Mouse (Mus musculus) MEL (cell line): ENCODE results near the gene Map4. TPM values are rescaled to one million over a fixed set of nuclear protein-coding genes. Genes with fewer than 3 reads are reported as not detected.

ENCODE experiments used
- DNase-seq: peaks from one replicate; pipeline ENCODE4 v3.0.0; 2011; ENCODE audit warnings: low read depth, low spot score
- H3K27ac ChIP-seq: 2 replicates; pipeline ENCODE4 v1.5.1; 2012; ENCODE audit warnings: low read depth, mild to moderate bottlenecking, control low read depth, low read length, moderate library complexity; ENCODE audit not compliant: control insufficient read depth
- H3K27me3 ChIP-seq, 2 experiments: fragments of 150-350 bp in 1 of 2; sonication (generic) in 1 of 2; 2 replicates each; pipeline ENCODE4 v1.6.1; 2012; ENCODE audit warnings: low read length in 2 of 2, mild to moderate bottlenecking in 2 of 2, improper control_type of control experiment in 1 of 2, moderate library complexity in 1 of 2; ENCODE audit not compliant: insufficient read depth in 2 of 2, control insufficient read depth in 1 of 2
- H3K36me3 ChIP-seq, 2 experiments: 2 replicates each; pipeline ENCODE4 v1.6.1; 2012 to 2014; ENCODE audit warnings: low read length in 2 of 2, improper control_type of control experiment in 1 of 2, inconsistent platforms in 1 of 2, mild to moderate bottlenecking in 1 of 2; ENCODE audit not compliant: insufficient read depth in 2 of 2, control insufficient read depth in 1 of 2
- H3K4me1 ChIP-seq, 2 experiments: fragments of 150-350 bp in 1 of 2; sonication (generic) in 1 of 2; 2 replicates each; pipeline ENCODE4 v1.6.1; 2012; ENCODE audit warnings: low read length in 2 of 2, improper control_type of control experiment in 1 of 2, mild to moderate bottlenecking in 1 of 2; ENCODE audit not compliant: insufficient read depth in 2 of 2, control insufficient read depth in 1 of 2
- H3K4me3 ChIP-seq, 2 experiments: fragments of 150-350 bp in 1 of 2; sonication (generic) in 1 of 2; 2 replicates each; pipeline ENCODE4 v1.5.1; 2012; ENCODE audit warnings: low read depth in 2 of 2, low read length in 2 of 2, mild to moderate bottlenecking in 2 of 2, moderate library complexity in 2 of 2, control low read depth in 1 of 2, improper control_type of control experiment in 1 of 2; ENCODE audit not compliant: control insufficient read depth in 1 of 2, insufficient read depth in 1 of 2
- H3K79me2 ChIP-seq: 2 replicates; pipeline ENCODE4 v1.6.1; 2012; ENCODE audit warnings: mild to moderate bottlenecking, low read length, moderate library complexity; ENCODE audit not compliant: control insufficient read depth, poor library complexity, insufficient read depth
- H3K9ac ChIP-seq: 2 replicates; pipeline ENCODE4 v1.6.1; 2012; ENCODE audit warnings: low read depth, mild to moderate bottlenecking, control low read depth, low read length, moderate library complexity; ENCODE audit not compliant: control insufficient read depth, poor library complexity, severe bottlenecking
- H3K9me3 ChIP-seq: fragments of 150-350 bp; sonication (generic); replicated peaks from 2 replicates; pipeline ENCODE4 v1.6.1; 2012; ENCODE audit warnings: mild to moderate bottlenecking, low read length, improper control_type of control experiment, moderate library complexity; ENCODE audit not compliant: insufficient read depth
- BHLHE40 ChIP-seq: IDR thresholded peaks from 2 replicates; pipeline ENCODE4 v1.6.1; 2012; ENCODE audit warnings: low read depth, mild to moderate bottlenecking, inconsistent platforms, low read length, improper control_type of control experiment, borderline replicate concordance
- CTCF ChIP-seq, 3 experiments: IDR thresholded peaks in 2 of 3; conservative IDR thresholded peaks in 1 of 3; 2 replicates each; pipeline ENCODE4 v1.5.1; 2011 to 2012; ENCODE audit warnings: low read length in 3 of 3, low read depth in 2 of 3, mild to moderate bottlenecking in 2 of 3, improper control_type of control experiment in 1 of 3, inconsistent platforms in 1 of 3, mixed read lengths in 1 of 3, moderate library complexity in 1 of 3; ENCODE audit not compliant: control insufficient read depth in 1 of 3, insufficient read depth in 1 of 3, poor library complexity in 1 of 3, severe bottlenecking in 1 of 3
- E2F4 ChIP-seq: IDR thresholded peaks from 2 replicates; pipeline ENCODE4 v1.6.1; 2011; ENCODE audit warnings: low read depth, low read length, improper control_type of control experiment, borderline replicate concordance
- ELF1 ChIP-seq: IDR thresholded peaks from 2 replicates; pipeline ENCODE4 v1.6.1; 2014; ENCODE audit warnings: low read depth, mild to moderate bottlenecking, inconsistent platforms, low read length, improper control_type of control experiment, moderate library complexity
- EP300 ChIP-seq, 2 experiments: IDR thresholded peaks; 2 replicates each; pipeline ENCODE4 v1.6.1; 2011; ENCODE audit warnings: improper control_type of control experiment in 2 of 2, low read length in 2 of 2, low read depth in 1 of 2, mild to moderate bottlenecking in 1 of 2
- ETS1 ChIP-seq: IDR thresholded peaks from 2 replicates; pipeline ENCODE4 v1.6.1; 2012; ENCODE audit warnings: low read depth, mild to moderate bottlenecking, inconsistent platforms, low read length, improper control_type of control experiment, moderate library complexity
- GATA1 ChIP-seq: IDR thresholded peaks from 2 replicates; pipeline ENCODE4 v1.6.1; 2011; ENCODE audit warnings: low read depth, low read length, improper control_type of control experiment
- HCFC1 ChIP-seq: IDR thresholded peaks from 2 replicates; pipeline ENCODE4 v1.6.1; 2012; ENCODE audit warnings: low read depth, mild to moderate bottlenecking, inconsistent platforms, low read length, improper control_type of control experiment, moderate library complexity
- KAT2A ChIP-seq: conservative IDR thresholded peaks from 2 replicates; pipeline ENCODE4 v1.6.1; 2012; ENCODE audit warnings: low read depth, low read length, improper control_type of control experiment, inconsistent platforms
- MAX ChIP-seq: IDR thresholded peaks from 2 replicates; pipeline ENCODE4 v1.6.1; 2011; ENCODE audit warnings: low read length, improper control_type of control experiment
- MAZ ChIP-seq: IDR thresholded peaks from 2 replicates; pipeline ENCODE4 v1.6.1; 2012; ENCODE audit warnings: low read depth, mild to moderate bottlenecking, inconsistent platforms, low read length, improper control_type of control experiment
- MYB ChIP-seq: IDR thresholded peaks from 2 replicates; pipeline ENCODE4 v1.6.1; 2011; ENCODE audit warnings: mild to moderate bottlenecking, low read depth, low read length, improper control_type of control experiment
- MYC ChIP-seq: IDR thresholded peaks from 2 replicates; pipeline ENCODE4 v1.6.1; 2011; ENCODE audit warnings: low read depth, mild to moderate bottlenecking, low read length, improper control_type of control experiment, moderate library complexity
- POLR2A ChIP-seq, 2 experiments: IDR thresholded peaks; 2 replicates each; pipeline ENCODE4 v1.6.1; 2011 to 2012; ENCODE audit warnings: low read length in 2 of 2, mild to moderate bottlenecking in 2 of 2, control low read depth in 1 of 2, improper control_type of control experiment in 1 of 2, low read depth in 1 of 2, moderate library complexity in 1 of 2; ENCODE audit not compliant: control insufficient read depth in 1 of 2, insufficient read depth in 1 of 2, poor library complexity in 1 of 2
- POLR2AphosphoS2 ChIP-seq: IDR thresholded peaks from 2 replicates; pipeline ENCODE4 v1.6.1; 2011; ENCODE audit warnings: low read length, improper control_type of control experiment
- POLR2AphosphoS5 ChIP-seq: IDR thresholded peaks from 2 replicates; pipeline ENCODE4 v1.6.1; 2012; ENCODE audit warnings: low read depth, borderline replicate concordance, mild to moderate bottlenecking, inconsistent platforms, low read length, moderate library complexity, mixed read lengths
- RAD21 ChIP-seq: IDR thresholded peaks from 2 replicates; pipeline ENCODE4 v1.6.1; 2011; ENCODE audit warnings: mild to moderate bottlenecking, low read depth, low read length, improper control_type of control experiment
- RCOR1 ChIP-seq: IDR thresholded peaks from 2 replicates; pipeline ENCODE4 v1.6.1; 2012; ENCODE audit warnings: low read depth, mild to moderate bottlenecking, inconsistent platforms, low read length, improper control_type of control experiment
- SIN3A ChIP-seq: IDR thresholded peaks from 2 replicates; pipeline ENCODE4 v1.6.1; 2012; ENCODE audit warnings: low read length, improper control_type of control experiment, inconsistent platforms
- UBTF ChIP-seq: IDR thresholded peaks from 2 replicates; pipeline ENCODE4 v1.6.1; 2012; ENCODE audit warnings: low read depth, mild to moderate bottlenecking, inconsistent platforms, low read length, improper control_type of control experiment, moderate library complexity, borderline replicate concordance; ENCODE audit not compliant: insufficient read depth
- ZKSCAN1 ChIP-seq: IDR thresholded peaks from 2 replicates; pipeline ENCODE4 v1.6.1; 2012; ENCODE audit warnings: low read depth, mild to moderate bottlenecking, inconsistent platforms, low read length, improper control_type of control experiment, moderate library complexity
- polyA plus RNA-seq, 2 experiments: library from polyadenylated mRNA; stranded (reverse) in 1 of 2; unstranded in 1 of 2; fragments of >175 nt in 1 of 2; fragments of >200 nt in 1 of 2; gene quantifications; 2 replicates each; pipeline versions ENCODE4 v1.2.1 to v1.2.4; 2012; ENCODE audit warnings: low replicate concordance in 2 of 2, low read depth in 1 of 2; ENCODE audit not compliant: insufficient read length in 2 of 2, insufficient read depth in 1 of 2, missing spikeins in 1 of 2
- total RNA-seq: library from RNA; depleted of rRNA; stranded (reverse); fragments of 300-350 nt; gene quantifications from 2 replicates; pipeline ENCODE4 v1.2.3, GENCODE M21; 2012

The Map4 gene
- total and polyA plus RNA-seq, 3 experiments = 14.5 to 47.8 TPM; not detected in 1

GRCm38 (mm10) chr9:110022151-110022550 is 90.9 kb downstream of the Map4 start:
- H3K27ac ChIP-seq = no peak overlapping the region
- H3K4me3 ChIP-seq = no peak overlapping the region
- DNase-seq = no peak
- no peaks in the 10 kb centered on the region for H3K36me3 ChIP-seq
- H3K4me1 ChIP-seq = no peaks in the 10 kb centered on the region
- TF ChIP-seq POLR2AphosphoS2 = no peak
- TF ChIP-seq RCOR1 = no peak
- no peak for TF ChIP-seq MYC
- TF ChIP-seq POLR2AphosphoS5 = no peak
- TF ChIP-seq E2F4 = no peak
- TF ChIP-seq EP300 (IDR thresholded peaks at IDR 0.05; ENCODE audit: low read depth in 1 of 2, low read length in 2 of 2) = no peak
- TF ChIP-seq POLR2A (IDR thresholded peaks at IDR 0.05; ENCODE audit: control insufficient read depth in 1 of 2, insufficient read depth in 1 of 2, low read depth in 1 of 2, low read length in 2 of 2, poor library complexity in 1 of 2) = no peak
- no peak for TF ChIP-seq UBTF
- no peak for TF ChIP-seq MAZ
- no peak for TF ChIP-seq GATA1
- no peak for TF ChIP-seq SIN3A
- no peak for TF ChIP-seq MYB
- no peak for TF ChIP-seq HCFC1
- H3K27me3 ChIP-seq = no peaks in the 10 kb centered on the region
- no peak overlapping the region for H3K9ac ChIP-seq
- H3K79me2 ChIP-seq = no peaks in the 10 kb centered on the region
- no peaks in the 10 kb centered on the region for H3K9me3 ChIP-seq

- Histone ChIP-seq H3K36me3 (peaks cover 0 to 7% of the 10 kb centered on the region in 2 experiments; a peak in 2 of 4 replicates), H3K4me3 (no peak overlapping the region), H3K9me3 (no peaks in the 10 kb centered on the region), H3K79me2 (no peaks in the 10 kb centered on the region), H3K9ac (no peak overlapping the region), H3K27me3 (no peaks in the 10 kb centered on the region), H3K27ac (no peak overlapping the region), H3K4me1 (peaks cover 0 to 13% of the 10 kb centered on the region in 2 experiments; a peak in 1 of 4 replicates)
- TF ChIP-seq POLR2AphosphoS2 (no peak), MAX (no peak), ETS1 (no peak), POLR2A (IDR thresholded peaks at IDR 0.05; ENCODE audit: control insufficient read depth in 1 of 2, insufficient read depth in 1 of 2, low read depth in 1 of 2, low read length in 2 of 2, poor library complexity in 1 of 2) (no peak), CTCF (IDR thresholded peaks at IDR 0.05 in 2 of 3, conservative IDR thresholded peaks at IDR 0.05 in 1 of 3; ENCODE audit: control insufficient read depth in 1 of 3, insufficient read depth in 1 of 3, low read depth in 2 of 3, low read length in 3 of 3, poor library complexity in 1 of 3, severe bottlenecking in 1 of 3) (no peak), ZKSCAN1 (no peak), BHLHE40 (no peak), UBTF (no peak), RAD21 (no peak), ELF1 (no peak), KAT2A (no peak)
- DNase-seq = no peak
Measured at GRCm38 (mm10) chr9:110035091-110035490, 103.8 kb downstream of the Map4 start.
